Mouse (Mus musculus): Measurements from ENCODE around the gene Parvb. TPM values are rescaled to one million over a fixed set of nuclear protein-coding genes. Genes with fewer than 3 reads are reported as not detected.

Parvb gene
- total and polyA plus RNA-seq, 2 experiments from 2014 or later = 10.8 to 26.1 TPM

- no peaks in the 10 kb centered on the region for H3K27me3 ChIP-seq (ENCODE audit: control insufficient read depth, insufficient read depth, low read length)
- TF ChIP-seq EP300 (IDR thresholded peaks at IDR 0.05; ENCODE audit: low read depth) = no peak
- no peak for TF ChIP-seq CTCF (IDR thresholded peaks at IDR 0.05; ENCODE audit: low read depth)
- peaks cover 22% of the 10 kb centered on the region for H3K4me1 ChIP-seq (ENCODE audit: control insufficient read depth, insufficient read depth)
- H3K9ac ChIP-seq (replicated peaks; ENCODE audit: low read depth, low read length) = no peak overlapping the region
- DNase-seq (ENCODE audit: low spot score) (no peak), ATAC-seq (ENCODE audit: insufficient read depth, low read depth) (no peak; the same call in 1 of the 2 replicates)
- no peak overlapping the region for H3K4me3 ChIP-seq (ENCODE audit: low read depth, low read length)
- WGBS = 24% methylated on average over 11 of the region's 11 CpGs
- H3K4me2 ChIP-seq (ENCODE audit: low read depth, low read length) = no peak overlapping the region
- H3K9me3 ChIP-seq (replicated peaks; ENCODE audit: control insufficient read depth, low read length) = no peaks in the 10 kb centered on the region
- H3K36me3 ChIP-seq (replicated peaks; ENCODE audit: control insufficient read depth, insufficient read depth, low read length) = peaks cover 25% of the 10 kb centered on the region
- peak overlapping the region; percentile 6; the same call in 1 of the 2 replicates for H3K27ac ChIP-seq (ENCODE audit: low read depth)
Measured at GRCm38 (mm10) chr15:84310271-84310670, 78.4 kb downstream of the Parvb start.

GRCm38 (mm10) chr15:84311295-84312085, 79.6 kb downstream of the Parvb start:
- H3K4me2 ChIP-seq (ENCODE audit: low read depth, low read length) = no peak overlapping the region
- DNase-seq (ENCODE audit: low spot score) (no peak), ATAC-seq (ENCODE audit: insufficient read depth, low read depth) (peak; percentile 49)
- 39% methylated on average over 9 of the region's 9 CpGs for WGBS
- peaks cover 19% of the 10 kb centered on the region for H3K36me3 ChIP-seq (replicated peaks; ENCODE audit: control insufficient read depth, insufficient read depth, low read length)
- no peaks in the 10 kb centered on the region for H3K9me3 ChIP-seq (replicated peaks; ENCODE audit: control insufficient read depth, low read length)
- H3K9ac ChIP-seq (replicated peaks; ENCODE audit: low read depth, low read length) = no peak overlapping the region
- no peak overlapping the region for H3K27ac ChIP-seq (ENCODE audit: low read depth)
- H3K4me3 ChIP-seq (ENCODE audit: low read depth, low read length) = no peak overlapping the region
- no peaks in the 10 kb centered on the region for H3K27me3 ChIP-seq (ENCODE audit: control insufficient read depth, insufficient read depth, low read length)
- peaks cover 22% of the 10 kb centered on the region for H3K4me1 ChIP-seq (ENCODE audit: control insufficient read depth, insufficient read depth)
- TF ChIP-seq EP300 (IDR thresholded peaks at IDR 0.05; ENCODE audit: low read depth) = no peak
- TF ChIP-seq CTCF (IDR thresholded peaks at IDR 0.05; ENCODE audit: low read depth) = no peak

- no peak for DNase-seq (ENCODE audit: low spot score)
- Histone ChIP-seq H3K9ac (replicated peaks; ENCODE audit: low read depth, low read length) (no peak overlapping the region), H3K4me1 (ENCODE audit: control insufficient read depth, insufficient read depth) (peaks cover 22% of the 10 kb centered on the region), H3K9me3 (replicated peaks; ENCODE audit: control insufficient read depth, low read length) (no peaks in the 10 kb centered on the region), H3K4me3 (ENCODE audit: low read depth, low read length) (no peak overlapping the region), H3K27me3 (ENCODE audit: control insufficient read depth, insufficient read depth, low read length) (no peaks in the 10 kb centered on the region), H3K27ac (ENCODE audit: low read depth) (no peak overlapping the region), H3K4me2 (ENCODE audit: low read depth, low read length) (no peak overlapping the region), H3K36me3 (replicated peaks; ENCODE audit: control insufficient read depth, insufficient read depth, low read length) (peaks cover 5% of the 10 kb centered on the region; the same call in 1 of the 2 replicates)
- ATAC-seq (ENCODE audit: insufficient read depth, low read depth) = no peak
- TF ChIP-seq EP300 (IDR thresholded peaks at IDR 0.05; ENCODE audit: low read depth) = no peak
- 58% methylated on average over 9 of the region's 10 CpGs for WGBS
Measured at GRCm38 (mm10) chr15:84312878-84313565, 81.2 kb downstream of the Parvb start.

- H3K9me3 ChIP-seq (replicated peaks; ENCODE audit: control insufficient read depth, low read length) = no peaks in the 10 kb centered on the region
- no peak for DNase-seq (ENCODE audit: low spot score)
- no peak overlapping the region for H3K9ac ChIP-seq (replicated peaks; ENCODE audit: low read depth, low read length)
- TF ChIP-seq EP300 (IDR thresholded peaks at IDR 0.05; ENCODE audit: low read depth) = no peak
- TF ChIP-seq CTCF (IDR thresholded peaks at IDR 0.05; ENCODE audit: low read depth) = no peak
- H3K4me2 ChIP-seq (ENCODE audit: low read depth, low read length) = no peak overlapping the region
- peaks cover 22% of the 10 kb centered on the region for H3K4me1 ChIP-seq (ENCODE audit: control insufficient read depth, insufficient read depth)
- no peaks in the 10 kb centered on the region for H3K27me3 ChIP-seq (ENCODE audit: control insufficient read depth, insufficient read depth, low read length)
- no peak for ATAC-seq (ENCODE audit: insufficient read depth, low read depth)
- H3K36me3 ChIP-seq (replicated peaks; ENCODE audit: control insufficient read depth, insufficient read depth, low read length) = peaks cover 5% of the 10 kb centered on the region; the same call in 1 of the 2 replicates
- no peak overlapping the region for H3K27ac ChIP-seq (ENCODE audit: low read depth)
- WGBS = 42% methylated on average over 9 of the region's 9 CpGs
- H3K4me3 ChIP-seq (ENCODE audit: low read depth, low read length) = no peak overlapping the region
Measured at GRCm38 (mm10) chr15:84313566-84313878, 81.7 kb downstream of the Parvb start.

GRCm38 (mm10) chr15:84314420-84315080, 82.7 kb downstream of the Parvb start:
- 64% methylated on average over 18 of the region's 18 CpGs for WGBS
- no peak overlapping the region for H3K4me2 ChIP-seq (ENCODE audit: low read depth, low read length)
- no peaks in the 10 kb centered on the region for H3K27me3 ChIP-seq (ENCODE audit: control insufficient read depth, insufficient read depth, low read length)
- peaks cover 5% of the 10 kb centered on the region; the same call in 1 of the 2 replicates for H3K36me3 ChIP-seq (replicated peaks; ENCODE audit: control insufficient read depth, insufficient read depth, low read length)
- ATAC-seq (ENCODE audit: insufficient read depth, low read depth) (no peak), DNase-seq (ENCODE audit: low spot score) (no peak)
- peaks cover 22% of the 10 kb centered on the region for H3K4me1 ChIP-seq (ENCODE audit: control insufficient read depth, insufficient read depth)
- TF ChIP-seq EP300 (IDR thresholded peaks at IDR 0.05; ENCODE audit: low read depth) = no peak
- no peak for TF ChIP-seq CTCF (IDR thresholded peaks at IDR 0.05; ENCODE audit: low read depth)
- H3K9me3 ChIP-seq (replicated peaks; ENCODE audit: control insufficient read depth, low read length) = no peaks in the 10 kb centered on the region
- no peak overlapping the region for H3K4me3 ChIP-seq (ENCODE audit: low read depth, low read length)
- peak overlapping the region; percentile 20; the same call in 1 of the 2 replicates for H3K27ac ChIP-seq (ENCODE audit: low read depth)
- no peak overlapping the region for H3K9ac ChIP-seq (replicated peaks; ENCODE audit: low read depth, low read length)

All from heart, postnatal 0 days (tissue).